Mouse (Mus musculus) embryo, embryonic 9.5 days (tissue): ENCODE results near the gene Armcx2.
"Not testable (repeated sequence)": the region's sequence is repeated elsewhere in the genome, so short reads cannot be mapped to it uniquely, and the experiment has no call there.

Source experiments
- DNase-seq: peaks from one replicate; pipeline ENCODE4 v3.0.0-alpha.2; 2017; ENCODE audit errors: extremely low spot score

Gene Armcx2

GRCm38 (mm10) chrX:134808755-134809224 is at the start of gene Armcx2:
Gene Armcx2, minus strand, starts transcription at chrX:134809221.
- peak; percentile 70 for DNase-seq

GRCm38 (mm10) chrX:134849662-134850061 is 40.6 kb upstream of the Armcx2 start:
- DNase-seq, result no peak

GRCm38 (mm10) chrX:134844424-134844823 is 35.4 kb upstream of the Armcx2 start:
- DNase-seq, result no peak

GRCm38 (mm10) chrX:134830508-134830907 is 21.5 kb upstream of the Armcx2 start:
- no peak for DNase-seq

GRCm38 (mm10) chrX:134807833-134808754 is 927 bp downstream of the Armcx2 start:
- peak; percentile 46 for DNase-seq

GRCm38 (mm10) chrX:134787728-134788127 is 21.3 kb downstream of the Armcx2 start:
- DNase-seq, result no peak

GRCm38 (mm10) chrX:134763428-134764198 is 45.4 kb downstream of the Armcx2 start:
- DNase-seq, result not testable (repeated sequence)

GRCm38 (mm10) chrX:134757293-134757995 is 51.6 kb downstream of the Armcx2 start:
- DNase-seq, result no peak

- DNase-seq, result peak; percentile 55
Observed at GRCm38 (mm10) chrX:134756434-134757292, 52.4 kb downstream of the Armcx2 start, which contains the start of gene Armcx3. Gene Armcx3, plus strand, starts transcription at chrX:134756595.
